Mouse (Mus musculus) MEL (cell line): ENCODE results near the gene Twnk.

Experiments used
- CTCF ChIP-seq, 3 experiments: IDR thresholded peaks in 2 of 3; conservative IDR thresholded peaks in 1 of 3; 2 replicates each; pipeline ENCODE4 v1.5.1; 2011 to 2012; ENCODE audit warnings: low read length in 3 of 3, low read depth in 2 of 3, mild to moderate bottlenecking in 2 of 3, improper control_type of control experiment in 1 of 3, inconsistent platforms in 1 of 3, mixed read lengths in 1 of 3, moderate library complexity in 1 of 3; ENCODE audit not compliant: control insufficient read depth in 1 of 3, insufficient read depth in 1 of 3, poor library complexity in 1 of 3, severe bottlenecking in 1 of 3
- MYC ChIP-seq: IDR thresholded peaks from 2 replicates; pipeline ENCODE4 v1.6.1; 2011; ENCODE audit warnings: low read depth, mild to moderate bottlenecking, low read length, improper control_type of control experiment, moderate library complexity
- POLR2A ChIP-seq, 2 experiments: IDR thresholded peaks; 2 replicates each; pipeline ENCODE4 v1.6.1; 2011 to 2012; ENCODE audit warnings: low read length in 2 of 2, mild to moderate bottlenecking in 2 of 2, control low read depth in 1 of 2, improper control_type of control experiment in 1 of 2, low read depth in 1 of 2, moderate library complexity in 1 of 2; ENCODE audit not compliant: control insufficient read depth in 1 of 2, insufficient read depth in 1 of 2, poor library complexity in 1 of 2
- TAL1 ChIP-seq: IDR thresholded peaks from 2 replicates; pipeline ENCODE4 v1.6.1; 2012; ENCODE audit warnings: mild to moderate bottlenecking, inconsistent platforms, low read length, moderate library complexity, mixed read lengths
- ZKSCAN1 ChIP-seq: IDR thresholded peaks from 2 replicates; pipeline ENCODE4 v1.6.1; 2012; ENCODE audit warnings: low read depth, mild to moderate bottlenecking, inconsistent platforms, low read length, improper control_type of control experiment, moderate library complexity

DNA sequence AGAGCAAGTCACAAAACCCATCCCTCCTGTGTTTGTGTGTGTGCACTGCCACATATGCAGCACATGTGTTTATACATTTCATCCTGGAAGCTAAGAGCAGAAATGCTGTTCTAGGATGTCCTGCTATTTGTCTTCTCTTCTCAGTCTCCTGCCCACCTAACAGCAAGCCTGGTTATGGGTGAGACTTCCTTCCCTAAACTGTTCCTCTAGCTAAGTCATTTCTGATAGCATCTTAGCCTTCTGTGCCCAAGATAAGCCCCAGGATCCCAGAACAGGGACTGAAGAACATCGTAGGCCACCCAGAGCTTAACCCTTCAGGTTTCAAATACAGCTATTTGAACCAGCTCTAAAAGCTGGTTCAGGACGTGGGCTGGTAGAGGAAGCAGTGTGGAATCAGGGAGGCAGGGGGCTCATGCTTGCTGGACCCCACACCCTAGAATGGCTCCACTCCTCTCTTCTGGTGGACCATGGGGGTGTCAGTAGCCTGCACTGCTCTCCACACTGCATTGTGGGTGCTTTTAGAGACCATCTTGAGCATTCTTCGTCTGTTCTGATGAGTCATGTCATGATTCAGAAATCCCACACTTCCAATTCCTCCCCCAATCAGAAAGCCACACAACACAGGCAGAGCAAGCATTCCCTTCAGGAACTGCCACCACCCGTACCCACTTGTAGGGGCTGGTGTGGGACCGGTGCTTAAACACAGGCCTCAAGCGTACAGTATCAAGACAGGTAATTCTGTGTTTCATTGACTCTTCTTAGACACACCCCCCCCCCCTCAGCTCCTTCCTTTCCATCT, 49.6 kb downstream of the Twnk start:
- no peak for TF ChIP-seq POLR2A (IDR thresholded peaks at IDR 0.05; ENCODE audit: control insufficient read depth in 1 of 2, insufficient read depth in 1 of 2, low read depth in 1 of 2, low read length in 2 of 2, poor library complexity in 1 of 2)
- TF ChIP-seq MYC = no peak
- TF ChIP-seq ZKSCAN1 = no peak
- TF ChIP-seq CTCF (IDR thresholded peaks at IDR 0.05 in 2 of 3, conservative IDR thresholded peaks at IDR 0.05 in 1 of 3; ENCODE audit: control insufficient read depth in 1 of 3, insufficient read depth in 1 of 3, low read depth in 2 of 3, low read length in 3 of 3, poor library complexity in 1 of 3, severe bottlenecking in 1 of 3) = 0 out of 6 replicates have a peak, but pooled peaks of 1 of the 3 experiments have one; percentile 5
- no peak for TF ChIP-seq TAL1
